Mouse (Mus musculus) lung, adult 2 months (tissue): ENCODE results near the gene Zglp1. TPM values are rescaled to one million over a fixed set of nuclear protein-coding genes. Genes with fewer than 3 reads are reported as not detected.

Experiments
- DNase-seq: peaks from one replicate; pipeline ENCODE4 v3.0.0; 2022
- H3K4me1 ChIP-seq: fragments of 200-500 bp; 2 replicates; pipeline ENCODE4 v1.6.1; 2011; ENCODE audit warnings: low read length; ENCODE audit not compliant: control insufficient read depth, insufficient read depth
- H3K4me3 ChIP-seq: fragments of 200-500 bp; replicated peaks from 2 replicates; pipeline ENCODE3; 2011; ENCODE audit warnings: low read depth, mild to moderate bottlenecking, control low read depth, low read length; ENCODE audit errors: extremely low read depth
- CTCF ChIP-seq: fragments of 200-500 bp; IDR thresholded peaks from 2 replicates; pipeline ENCODE4 v1.5.1; 2011; ENCODE audit warnings: mild to moderate bottlenecking, low read length, control low read depth; ENCODE audit not compliant: insufficient read depth
- POLR2A ChIP-seq: fragments of 200-500 bp; IDR thresholded peaks from 2 replicates; pipeline ENCODE4 v1.6.1; 2011; ENCODE audit warnings: low read depth, mild to moderate bottlenecking, control low read depth, low read length, borderline replicate concordance; ENCODE audit errors: extremely low read depth
- WGBS: fragments of 180-500 bp; shearing (Covaris S2); methylation state at CpG from one replicate; pipeline ENCODE4 v1.1.7; 2018; 5-methylcytosine and 5-hydroxymethylcytosine counted together
- polyA plus RNA-seq: library from polyadenylated mRNA; depleted of rRNA; stranded (reverse); fragments of >200 nt; gene quantifications from 2 replicates; pipeline ENCODE4 v1.2.3, GENCODE M21; 2012

Gene Zglp1
- polyA plus RNA-seq, 1 experiment = not detected

GRCm38 (mm10) chr9:21037481-21037891 is 29.4 kb downstream of the Zglp1 start:
- peaks cover 5% of the 10 kb centered on the region; the same call in 1 of the 2 replicates for H3K4me1 ChIP-seq
- no peak for TF ChIP-seq POLR2A
- 3% methylated on average over 31 of the region's 31 CpGs for WGBS
- DNase-seq = no peak
- no peak overlapping the region for H3K4me3 ChIP-seq

- 7% methylated on average over 22 of the region's 22 CpGs for WGBS
- Histone ChIP-seq H3K4me1 (peaks cover 6% of the 10 kb centered on the region; the same call in 1 of the 2 replicates), H3K4me3 (no peak overlapping the region)
- DNase-seq = no peak
- TF ChIP-seq POLR2A (no peak), CTCF (no peak)
Observed at GRCm38 (mm10) chr9:21036666-21037065, 30.2 kb downstream of the Zglp1 start.

GRCm38 (mm10) chr9:21036161-21036560 is 30.7 kb downstream of the Zglp1 start:
- WGBS = 19% methylated on average over 20 of the region's 20 CpGs
- DNase-seq = no peak
- TF ChIP-seq CTCF (no peak), POLR2A (no peak)
- H3K4me3 ChIP-seq = no peak overlapping the region
- peaks cover 6% of the 10 kb centered on the region; the same call in 1 of the 2 replicates for H3K4me1 ChIP-seq

- no peak for DNase-seq
- TF ChIP-seq POLR2A = no peak
- TF ChIP-seq CTCF = no peak
- no peak overlapping the region for H3K4me3 ChIP-seq
- peaks cover 6% of the 10 kb centered on the region; the same call in 1 of the 2 replicates for H3K4me1 ChIP-seq
- 47% methylated on average over 9 of the region's 9 CpGs for WGBS
Observed at GRCm38 (mm10) chr9:21035586-21035985, 31.3 kb downstream of the Zglp1 start.

GRCm38 (mm10) chr9:21034481-21035085 is 32.3 kb downstream of the Zglp1 start:
- DNase-seq = peak; percentile 11
- TF ChIP-seq POLR2A (no peak), CTCF (no peak)
- 10% methylated on average over 17 of the region's 17 CpGs for WGBS
- no peak overlapping the region for H3K4me3 ChIP-seq
- peaks cover 13% of the 10 kb centered on the region for H3K4me1 ChIP-seq

- Histone ChIP-seq H3K4me1 (peaks cover 14% of the 10 kb centered on the region), H3K4me3 (peak overlapping the region; percentile 64)
- TF ChIP-seq POLR2A = 0 out of 2 replicates have a peak, but pooled peaks have one; percentile 9
- TF ChIP-seq CTCF = no peak
- DNase-seq = peak; percentile 90
- WGBS = under 1% methylated on average over 34 of the region's 34 CpGs
Observed at GRCm38 (mm10) chr9:21033136-21033535, 33.8 kb downstream of the Zglp1 start.

- WGBS = 4% methylated on average over 7 of the region's 7 CpGs
- TF ChIP-seq POLR2A (no peak), CTCF (no peak)
- DNase-seq = no peak
- H3K4me3 ChIP-seq = no peak overlapping the region
- peaks cover 14% of the 10 kb centered on the region for H3K4me1 ChIP-seq
Observed at GRCm38 (mm10) chr9:21032491-21032890, 34.4 kb downstream of the Zglp1 start.

- TF ChIP-seq POLR2A (no peak), CTCF (no peak)
- WGBS = under 1% methylated on average over 35 of the region's 35 CpGs
- DNase-seq = no peak
- H3K4me3 ChIP-seq = peak within 1 kb of the TSS; percentile 72
- peaks cover 14% of the 10 kb centered on the region for H3K4me1 ChIP-seq
Observed at GRCm38 (mm10) chr9:21031896-21032351, 35.0 kb downstream of the Zglp1 start, which contains the start of gene Icam5. Gene Icam5, plus strand, starts transcription at chr9:21032073.

GRCm38 (mm10) chr9:21031251-21031895 is 35.5 kb downstream of the Zglp1 start:
- TF ChIP-seq POLR2A (peak; percentile 47; the same call in 1 of the 2 replicates), CTCF (no peak)
- peak; percentile 65 for DNase-seq
- WGBS = under 1% methylated on average over 36 of the region's 36 CpGs
- Histone ChIP-seq H3K4me1 (peaks cover 14% of the 10 kb centered on the region), H3K4me3 (peak overlapping the region; percentile 72)

- under 1% methylated on average over 13 of the region's 13 CpGs for WGBS
- DNase-seq = peak; percentile 76
- peaks cover 14% of the 10 kb centered on the region for H3K4me1 ChIP-seq
- TF ChIP-seq POLR2A (no peak), CTCF (peak; percentile 61)
- peak overlapping the region; percentile 72 for H3K4me3 ChIP-seq
Observed at GRCm38 (mm10) chr9:21030781-21031250, 36.1 kb downstream of the Zglp1 start.
